Mouse (Mus musculus): ENCODE results near the gene Hnrnpll. TPM values are rescaled to one million over a fixed set of nuclear protein-coding genes. Genes with fewer than 3 reads are reported as not detected.

Gene Hnrnpll
- total RNA-seq (2018; cell fraction: chromatin; rRNA removed): 1,000 to 10,000 TPM in 5 of 26 experiments, 100 to 1,000 TPM in 21; 199 to 2,143 (median 332) TPM
- 10 to 100 TPM; 14.5 to 63.0 (median 31.6) TPM for total RNA-seq (2018; cell fraction: cytosol; rRNA removed)
- 100 to 1,000 TPM in 22 of 26 experiments, 10 to 100 TPM in 4; 75.2 to 1,000 (median 218) TPM for total RNA-seq (2018; cell fraction: nucleus; rRNA removed)
- polyA plus RNA-seq (2018): 28.1 to 43.3 TPM (median 34.9 TPM) in 3 replicates

- Histone ChIP-seq H3K79me2 (ENCODE audit: inconsistent target) (peaks cover 42% of the 10 kb centered on the region), H3K36me3 (ENCODE audit: inconsistent target) (no peaks in the 10 kb centered on the region), H3K27ac (peak within 1 kb of the TSS; percentile 77), H3K4me3 (ENCODE audit: inconsistent target) (peak within 1 kb of the TSS; percentile 70)
- WGBS (ENCODE audit: missing documents): 1% methylated on average over 85 of the region's 97 CpGs
Observed at GRCm38 (mm10) chr17:80061783-80062619, at the start of gene Hnrnpll. TSS of gene Hnrnpll (minus strand) at chr17:80062334.

DNA sequence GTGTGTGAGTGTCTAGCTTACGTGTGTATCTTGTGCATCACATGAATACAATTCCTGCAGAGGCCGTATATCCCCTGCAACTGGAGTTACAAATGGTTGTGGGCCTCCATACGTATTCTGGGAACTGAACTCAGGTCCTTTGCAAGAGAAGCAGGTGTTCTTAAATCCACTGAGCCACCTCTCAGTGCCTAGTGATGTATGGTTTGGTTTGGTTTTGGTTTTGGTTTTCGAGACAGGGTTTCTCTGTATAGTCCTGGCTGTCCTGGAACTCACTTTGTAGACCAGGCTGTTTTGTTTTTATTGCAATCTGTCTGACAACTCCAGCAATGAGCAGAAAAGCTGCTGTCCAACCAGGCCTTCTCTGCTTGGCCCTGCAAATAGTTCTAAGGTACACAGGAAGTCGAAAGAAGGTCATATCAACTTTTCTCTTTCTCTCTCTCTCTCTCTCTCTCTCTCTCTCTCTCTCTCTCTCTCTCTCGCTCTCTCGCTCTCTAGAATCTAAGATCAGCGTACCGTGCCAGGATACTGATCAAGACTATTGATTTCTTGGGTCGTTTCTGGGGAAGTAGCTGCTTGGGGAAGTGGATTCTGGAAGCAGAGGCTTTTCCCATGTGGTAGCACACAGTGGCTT, 43.3 kb upstream of the Hnrnpll start:
- Histone ChIP-seq H3K27ac (no peak overlapping the region), H3K79me2 (ENCODE audit: inconsistent target) (no peaks in the 10 kb centered on the region), H3K4me3 (ENCODE audit: inconsistent target) (no peak overlapping the region), H3K36me3 (ENCODE audit: inconsistent target) (no peaks in the 10 kb centered on the region)
- WGBS (ENCODE audit: missing documents): 80% methylated on average over 9 of the region's 10 CpGs

- no peak overlapping the region for H3K4me3 ChIP-seq (ENCODE audit: inconsistent target)
- H3K27ac ChIP-seq: 0 out of 2 replicates have a peak overlapping the region, but pooled peaks have one; percentile 4
- no peaks in the 10 kb centered on the region for H3K79me2 ChIP-seq (ENCODE audit: inconsistent target)
- H3K36me3 ChIP-seq (ENCODE audit: inconsistent target): no peaks in the 10 kb centered on the region
- 9% methylated on average over 6 of the region's 6 CpGs for WGBS (ENCODE audit: missing documents)
Observed at GRCm38 (mm10) chr17:80099823-80100222, 37.7 kb upstream of the Hnrnpll start.

- no peaks in the 10 kb centered on the region for H3K36me3 ChIP-seq (ENCODE audit: inconsistent target)
- no peak overlapping the region for H3K27ac ChIP-seq
- 75% methylated on average over 2 of the region's 2 CpGs for WGBS (ENCODE audit: missing documents)
- no peak overlapping the region for H3K4me3 ChIP-seq (ENCODE audit: inconsistent target)
- H3K79me2 ChIP-seq (ENCODE audit: inconsistent target): no peaks in the 10 kb centered on the region
Observed at GRCm38 (mm10) chr17:80097221-80097620, 35.1 kb upstream of the Hnrnpll start.

- Histone ChIP-seq H3K79me2 (ENCODE audit: inconsistent target) (no peaks in the 10 kb centered on the region), H3K27ac (no peak overlapping the region), H3K36me3 (ENCODE audit: inconsistent target) (no peaks in the 10 kb centered on the region), H3K4me3 (ENCODE audit: inconsistent target) (no peak overlapping the region)
- 82% methylated on average over 8 of the region's 8 CpGs for WGBS (ENCODE audit: missing documents)
Observed at GRCm38 (mm10) chr17:80096720-80097114, 34.6 kb upstream of the Hnrnpll start.

DNA sequence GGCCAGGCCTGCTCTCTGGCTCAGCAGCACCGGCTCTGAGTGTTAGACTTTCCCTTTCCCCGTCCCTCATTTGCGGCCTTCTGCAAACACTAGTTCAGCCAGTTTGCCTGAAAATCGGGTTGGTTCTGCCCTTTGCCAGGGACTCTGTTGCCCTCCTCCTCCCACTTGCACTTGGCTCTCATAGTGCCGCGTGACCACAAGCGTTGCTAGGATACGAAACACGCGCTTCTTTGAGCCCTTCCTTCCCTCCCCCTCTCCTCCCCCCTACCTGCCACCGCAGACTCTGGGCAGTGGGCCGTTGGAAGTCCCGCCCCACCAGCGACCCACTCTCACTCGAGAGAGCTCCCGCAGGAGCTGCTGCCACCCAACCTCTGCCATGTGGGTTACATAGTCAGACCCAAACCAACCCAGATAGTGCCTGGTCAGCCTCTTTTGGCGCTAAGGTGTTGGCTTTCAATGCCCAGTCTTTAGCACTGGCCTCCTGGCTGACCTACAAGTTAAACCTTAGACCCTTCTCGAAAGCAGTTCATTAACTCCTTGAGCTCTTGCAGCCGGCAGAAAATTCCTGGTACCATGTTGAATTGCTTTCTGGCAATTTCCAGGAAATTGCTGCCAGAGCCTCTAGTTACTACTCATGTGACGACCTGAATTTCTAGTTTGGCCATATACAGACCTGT, 34.0 kb upstream of the Hnrnpll start:
- H3K27ac ChIP-seq: no peak overlapping the region
- no peaks in the 10 kb centered on the region for H3K79me2 ChIP-seq (ENCODE audit: inconsistent target)
- no peak overlapping the region for H3K4me3 ChIP-seq (ENCODE audit: inconsistent target)
- H3K36me3 ChIP-seq (ENCODE audit: inconsistent target): no peaks in the 10 kb centered on the region
- WGBS (ENCODE audit: missing documents): 33% methylated on average over 19 of the region's 20 CpGs

DNA sequence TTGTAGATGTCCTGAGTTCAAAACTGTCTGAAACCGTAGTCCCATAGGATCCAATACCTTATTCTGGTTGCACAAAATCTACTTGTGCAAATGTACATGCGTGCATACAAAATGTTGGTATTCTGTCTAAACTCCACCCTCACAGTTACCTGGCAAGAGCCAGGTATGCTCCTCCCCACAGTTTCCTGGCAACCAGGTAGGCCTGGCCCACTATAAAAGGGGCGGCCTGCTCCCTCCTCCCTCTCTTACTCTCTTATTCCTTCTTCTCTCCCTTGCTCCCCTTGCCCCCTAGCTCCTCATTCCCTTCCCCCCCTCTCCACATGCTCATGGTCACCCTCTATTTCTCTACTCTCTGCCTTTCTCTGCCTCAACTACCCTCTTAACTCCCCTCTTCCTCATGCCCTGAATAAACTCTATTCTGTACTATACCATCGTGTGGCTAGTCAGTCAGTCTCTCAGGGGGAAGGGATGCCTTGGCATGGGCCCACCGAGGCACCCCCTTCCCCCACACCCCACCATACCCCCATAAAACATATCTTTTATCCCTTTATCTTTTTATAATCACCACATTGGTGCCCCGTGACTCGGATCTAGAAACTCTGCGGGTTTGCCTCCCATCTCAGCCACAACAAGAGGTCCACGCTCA, 33.2 kb upstream of the Hnrnpll start:
- Histone ChIP-seq H3K36me3 (ENCODE audit: inconsistent target) (no peaks in the 10 kb centered on the region), H3K79me2 (ENCODE audit: inconsistent target) (no peaks in the 10 kb centered on the region), H3K4me3 (ENCODE audit: inconsistent target) (no peak overlapping the region), H3K27ac (no peak overlapping the region)
- WGBS (ENCODE audit: missing documents): 80% methylated on average over 8 of the region's 9 CpGs

GRCm38 (mm10) chr17:80091879-80092549, 29.9 kb upstream of the Hnrnpll start:
- Histone ChIP-seq H3K27ac (no peak overlapping the region), H3K79me2 (ENCODE audit: inconsistent target) (no peaks in the 10 kb centered on the region), H3K4me3 (ENCODE audit: inconsistent target) (no peak overlapping the region), H3K36me3 (ENCODE audit: inconsistent target) (no peaks in the 10 kb centered on the region)
- 50% methylated on average over 6 of the region's 6 CpGs for WGBS (ENCODE audit: missing documents)

GRCm38 (mm10) chr17:80090551-80090950, 28.4 kb upstream of the Hnrnpll start:
- no peak overlapping the region for H3K4me3 ChIP-seq (ENCODE audit: inconsistent target)
- H3K79me2 ChIP-seq (ENCODE audit: inconsistent target): no peaks in the 10 kb centered on the region
- 71% methylated on average over 4 of the region's 4 CpGs for WGBS (ENCODE audit: missing documents)
- no peak overlapping the region for H3K27ac ChIP-seq
- H3K36me3 ChIP-seq (ENCODE audit: inconsistent target): no peaks in the 10 kb centered on the region

DNA sequence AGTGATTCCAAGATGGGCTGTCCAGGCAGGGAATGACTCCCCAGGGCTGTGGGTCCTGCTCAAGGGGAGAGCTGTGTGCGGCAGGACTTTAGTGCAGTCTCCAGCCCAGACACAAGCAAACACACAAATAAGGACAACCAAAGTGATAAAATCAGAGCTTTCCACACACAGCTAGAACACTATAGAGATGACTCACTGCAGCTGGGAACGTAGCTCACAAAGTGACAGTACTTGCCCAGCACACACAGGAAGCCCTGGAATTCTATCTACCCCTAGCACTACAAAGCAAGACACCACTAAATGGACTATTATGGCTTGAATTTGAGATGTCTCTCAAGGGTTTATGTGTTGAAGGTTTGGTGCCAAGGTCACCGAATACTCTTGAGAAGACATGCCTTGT, 26.0 kb upstream of the Hnrnpll start:
- Histone ChIP-seq H3K79me2 (ENCODE audit: inconsistent target) (no peaks in the 10 kb centered on the region), H3K27ac (no peak overlapping the region), H3K36me3 (ENCODE audit: inconsistent target) (no peaks in the 10 kb centered on the region), H3K4me3 (ENCODE audit: inconsistent target) (no peak overlapping the region)
- WGBS (ENCODE audit: missing documents): 97% methylated on average over 3 of the region's 3 CpGs

GRCm38 (mm10) chr17:80086591-80086990, 24.5 kb upstream of the Hnrnpll start:
- 84% methylated on average over 11 of the region's 11 CpGs for WGBS (ENCODE audit: missing documents)
- Histone ChIP-seq H3K4me3 (ENCODE audit: inconsistent target) (no peak overlapping the region), H3K27ac (no peak overlapping the region), H3K36me3 (ENCODE audit: inconsistent target) (no peaks in the 10 kb centered on the region), H3K79me2 (ENCODE audit: inconsistent target) (no peaks in the 10 kb centered on the region)

- Histone ChIP-seq H3K36me3 (ENCODE audit: inconsistent target) (no peaks in the 10 kb centered on the region), H3K79me2 (ENCODE audit: inconsistent target) (no peaks in the 10 kb centered on the region), H3K27ac (no peak overlapping the region), H3K4me3 (ENCODE audit: inconsistent target) (no peak overlapping the region)
- WGBS (ENCODE audit: missing documents): 65% methylated on average over 9 of the region's 9 CpGs
Observed at GRCm38 (mm10) chr17:80084424-80084823, 22.3 kb upstream of the Hnrnpll start.

DNA sequence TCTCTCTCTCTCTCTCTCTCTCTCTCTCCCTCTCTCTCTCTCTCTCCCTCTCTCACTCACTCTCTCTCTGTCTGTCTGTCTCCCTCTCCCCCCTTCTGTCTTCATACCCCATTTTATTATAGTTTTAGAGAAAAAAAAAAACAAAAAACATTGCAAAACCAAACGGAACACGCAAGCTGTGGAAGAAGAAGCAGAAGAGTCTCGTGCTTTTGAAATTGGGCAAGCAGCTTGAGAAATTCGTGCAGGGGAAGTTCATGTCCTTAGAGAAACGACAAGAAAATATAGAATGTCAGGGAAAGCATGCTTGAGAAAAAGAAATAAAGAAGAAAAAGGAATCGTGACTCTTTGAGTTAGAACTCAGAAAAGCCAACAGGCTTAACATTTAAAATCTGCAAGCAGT, 21.1 kb upstream of the Hnrnpll start:
- 25% methylated on average over 6 of the region's 6 CpGs for WGBS (ENCODE audit: missing documents)
- Histone ChIP-seq H3K27ac (peak overlapping the region; percentile 74), H3K36me3 (ENCODE audit: inconsistent target) (no peaks in the 10 kb centered on the region), H3K79me2 (ENCODE audit: inconsistent target) (no peaks in the 10 kb centered on the region), H3K4me3 (ENCODE audit: inconsistent target) (no peak overlapping the region)

- H3K4me3 ChIP-seq (ENCODE audit: inconsistent target): no peak overlapping the region
- H3K27ac ChIP-seq: no peak overlapping the region
- H3K36me3 ChIP-seq (ENCODE audit: inconsistent target): no peaks in the 10 kb centered on the region
- WGBS (ENCODE audit: missing documents): 90% methylated on average over 4 of the region's 4 CpGs
- H3K79me2 ChIP-seq (ENCODE audit: inconsistent target): no peaks in the 10 kb centered on the region
Observed at GRCm38 (mm10) chr17:80078726-80079125, 16.6 kb upstream of the Hnrnpll start.
